Mouse (Mus musculus): ENCODE measurements around the gene Lmntd1. TPM values are rescaled to one million over a fixed set of nuclear protein-coding genes. Genes with fewer than 3 reads are reported as not detected.
A peak's percentile ranks its signal among the peaks of the same experiment; 100 is the strongest.

Lmntd1 gene
- polyA plus RNA-seq, 1 experiment from 2014 or later, result 0.50 TPM

GRCm38 (mm10) chr6:145438851-145439250 is 175.3 kb downstream of the Lmntd1 start:
- no peaks in the 10 kb centered on the region for H3K9me3 ChIP-seq
- ATAC-seq (ENCODE audit: low FRiP score, low read depth), result no peak
- H3K9ac ChIP-seq, result no peak overlapping the region
- peaks cover 34% of the 10 kb centered on the region for H3K4me1 ChIP-seq
- H3K4me3 ChIP-seq, result no peak overlapping the region
- no peaks in the 10 kb centered on the region for H3K27me3 ChIP-seq
- no peak overlapping the region for H3K4me2 ChIP-seq (replicated peaks)
- H3K36me3 ChIP-seq, result no peaks in the 10 kb centered on the region
- 82% methylated on average over 5 of the region's 5 CpGs for WGBS
- no peak overlapping the region for H3K27ac ChIP-seq

- H3K9me3 ChIP-seq, result no peaks in the 10 kb centered on the region
- no peak overlapping the region for H3K4me3 ChIP-seq
- WGBS, result 88% methylated on average over 10 of the region's 10 CpGs
- H3K27me3 ChIP-seq, result no peaks in the 10 kb centered on the region
- no peak overlapping the region for H3K4me2 ChIP-seq (replicated peaks)
- H3K4me1 ChIP-seq, result peaks cover 45% of the 10 kb centered on the region
- H3K27ac ChIP-seq, result no peak overlapping the region
- no peak for ATAC-seq (ENCODE audit: low FRiP score, low read depth)
- H3K9ac ChIP-seq, result no peak overlapping the region
- no peaks in the 10 kb centered on the region for H3K36me3 ChIP-seq
Observed at GRCm38 (mm10) chr6:145435764-145436163, 178.4 kb downstream of the Lmntd1 start.

- WGBS, result 86% methylated on average over 1 of the region's 1 CpGs
- Histone ChIP-seq H3K27ac (no peak overlapping the region), H3K9ac (no peak overlapping the region), H3K27me3 (no peaks in the 10 kb centered on the region), H3K4me3 (no peak overlapping the region), H3K4me2 (replicated peaks) (no peak overlapping the region), H3K4me1 (peaks cover 43% of the 10 kb centered on the region), H3K9me3 (no peaks in the 10 kb centered on the region), H3K36me3 (no peaks in the 10 kb centered on the region)
- ATAC-seq (ENCODE audit: low FRiP score, low read depth), result no peak
Observed at GRCm38 (mm10) chr6:145435156-145435555, 179.0 kb downstream of the Lmntd1 start.

GRCm38 (mm10) chr6:145433897-145434296 is 180.2 kb downstream of the Lmntd1 start:
- H3K9ac ChIP-seq, result no peak overlapping the region
- no peak overlapping the region for H3K4me3 ChIP-seq
- no peaks in the 10 kb centered on the region for H3K9me3 ChIP-seq
- H3K4me1 ChIP-seq, result peaks cover 43% of the 10 kb centered on the region
- peak overlapping the region; percentile 45; the same call in 1 of the 2 replicates for H3K27ac ChIP-seq
- WGBS, result 47% methylated on average over 8 of the region's 8 CpGs
- H3K36me3 ChIP-seq, result no peaks in the 10 kb centered on the region
- H3K4me2 ChIP-seq (replicated peaks), result no peak overlapping the region
- H3K27me3 ChIP-seq, result no peaks in the 10 kb centered on the region
- no peak for ATAC-seq (ENCODE audit: low FRiP score, low read depth)

- H3K36me3 ChIP-seq, result no peaks in the 10 kb centered on the region
- no peaks in the 10 kb centered on the region for H3K27me3 ChIP-seq
- ATAC-seq (ENCODE audit: low FRiP score, low read depth), result peak; percentile 89
- H3K4me3 ChIP-seq, result no peak overlapping the region
- WGBS, result 28% methylated on average over 11 of the region's 11 CpGs
- H3K9me3 ChIP-seq, result no peaks in the 10 kb centered on the region
- peak overlapping the region; percentile 87 for H3K27ac ChIP-seq
- H3K4me2 ChIP-seq (replicated peaks), result peak overlapping the region; percentile 25; the same call in 1 of the 2 replicates
- no peak overlapping the region for H3K9ac ChIP-seq
- H3K4me1 ChIP-seq, result peaks cover 43% of the 10 kb centered on the region
Observed at GRCm38 (mm10) chr6:145432711-145433708, 181.1 kb downstream of the Lmntd1 start.

- H3K9ac ChIP-seq, result no peak overlapping the region
- 0 out of 2 replicates have a peak overlapping the region, but pooled peaks have one; percentile 3 for H3K4me3 ChIP-seq
- no peaks in the 10 kb centered on the region for H3K9me3 ChIP-seq
- peaks cover 43% of the 10 kb centered on the region for H3K4me1 ChIP-seq
- H3K4me2 ChIP-seq (replicated peaks), result peak overlapping the region; percentile 54
- WGBS, result 19% methylated on average over 14 of the region's 14 CpGs
- no peak for ATAC-seq (ENCODE audit: low FRiP score, low read depth)
- H3K27ac ChIP-seq, result peak overlapping the region; percentile 87
- no peaks in the 10 kb centered on the region for H3K27me3 ChIP-seq
- no peaks in the 10 kb centered on the region for H3K36me3 ChIP-seq
Observed at GRCm38 (mm10) chr6:145431747-145432146, 182.4 kb downstream of the Lmntd1 start.

- Histone ChIP-seq H3K9ac (no peak overlapping the region; the same call in 1 of the 2 replicates), H3K27ac (no peak overlapping the region), H3K4me2 (replicated peaks) (no peak overlapping the region), H3K4me3 (no peak overlapping the region), H3K36me3 (no peaks in the 10 kb centered on the region), H3K9me3 (no peaks in the 10 kb centered on the region), H3K4me1 (peaks cover 26% of the 10 kb centered on the region), H3K27me3 (no peaks in the 10 kb centered on the region)
- ATAC-seq (ENCODE audit: low FRiP score, low read depth), result no peak
- 75% methylated on average over 15 of the region's 15 CpGs for WGBS
Observed at GRCm38 (mm10) chr6:145427411-145427810, 186.7 kb downstream of the Lmntd1 start.

- Histone ChIP-seq H3K4me2 (replicated peaks) (no peak overlapping the region), H3K27me3 (no peaks in the 10 kb centered on the region), H3K9ac (no peak overlapping the region), H3K36me3 (no peaks in the 10 kb centered on the region), H3K4me1 (peaks cover 17% of the 10 kb centered on the region), H3K27ac (no peak overlapping the region), H3K4me3 (no peak overlapping the region), H3K9me3 (no peaks in the 10 kb centered on the region)
- WGBS, result 60% methylated on average over 10 of the region's 10 CpGs
- ATAC-seq (ENCODE audit: low FRiP score, low read depth), result no peak
Observed at GRCm38 (mm10) chr6:145426501-145426900, 187.6 kb downstream of the Lmntd1 start.

GRCm38 (mm10) chr6:145424156-145424555 is 190.0 kb downstream of the Lmntd1 start:
- H3K4me1 ChIP-seq, result peaks cover 12% of the 10 kb centered on the region; the same call in 1 of the 2 replicates
- WGBS, result 84% methylated on average over 1 of the region's 1 CpGs

GRCm38 (mm10) chr6:145423484-145423883 is 190.6 kb downstream of the Lmntd1 start:
- no peak overlapping the region for H3K9ac ChIP-seq
- no peak overlapping the region for H3K27ac ChIP-seq
- H3K4me2 ChIP-seq (replicated peaks), result no peak overlapping the region
- H3K9me3 ChIP-seq, result no peaks in the 10 kb centered on the region
- WGBS, result 74% methylated on average over 12 of the region's 12 CpGs
- ATAC-seq (ENCODE audit: low FRiP score, low read depth), result no peak
- H3K4me3 ChIP-seq, result no peak overlapping the region
- no peaks in the 10 kb centered on the region for H3K27me3 ChIP-seq
- peaks cover 12% of the 10 kb centered on the region; the same call in 1 of the 2 replicates for H3K4me1 ChIP-seq
- H3K36me3 ChIP-seq, result no peaks in the 10 kb centered on the region

More at GRCm38 (mm10) chr6:145424156-145424555, 190.0 kb downstream of the Lmntd1 start:
- Histone ChIP-seq H3K4me2 (replicated peaks) (no peak overlapping the region), H3K9ac (no peak overlapping the region), H3K4me3 (no peak overlapping the region), H3K27me3 (no peaks in the 10 kb centered on the region), H3K27ac (no peak overlapping the region), H3K36me3 (no peaks in the 10 kb centered on the region), H3K9me3 (no peaks in the 10 kb centered on the region)
- ATAC-seq (ENCODE audit: low FRiP score, low read depth), result no peak

- peaks cover 18% of the 10 kb centered on the region for H3K4me1 ChIP-seq
- H3K9ac ChIP-seq, result no peak overlapping the region
- H3K4me2 ChIP-seq (replicated peaks), result no peak overlapping the region
- H3K27me3 ChIP-seq, result no peaks in the 10 kb centered on the region
- no peak overlapping the region for H3K27ac ChIP-seq
- H3K9me3 ChIP-seq, result no peaks in the 10 kb centered on the region
- no peaks in the 10 kb centered on the region for H3K36me3 ChIP-seq
- no peak for ATAC-seq (ENCODE audit: low FRiP score, low read depth)
- no peak overlapping the region for H3K4me3 ChIP-seq
- WGBS, result 90% methylated on average over 9 of the region's 9 CpGs
Observed at GRCm38 (mm10) chr6:145421666-145422065, 192.5 kb downstream of the Lmntd1 start.

GRCm38 (mm10) chr6:145420407-145420806 is 193.7 kb downstream of the Lmntd1 start:
- H3K36me3 ChIP-seq, result no peaks in the 10 kb centered on the region
- no peaks in the 10 kb centered on the region for H3K9me3 ChIP-seq
- H3K27me3 ChIP-seq, result no peaks in the 10 kb centered on the region
- H3K9ac ChIP-seq, result no peak overlapping the region
- H3K27ac ChIP-seq, result no peak overlapping the region
- no peak overlapping the region for H3K4me2 ChIP-seq (replicated peaks)
- WGBS, result 74% methylated on average over 4 of the region's 4 CpGs
- no peak for ATAC-seq (ENCODE audit: low FRiP score, low read depth)
- H3K4me3 ChIP-seq, result no peak overlapping the region
- H3K4me1 ChIP-seq, result peaks cover 16% of the 10 kb centered on the region
